Mouse (Mus musculus) spleen, adult 2 months (tissue): Measurements from ENCODE around the gene Wdr64. TPM values are rescaled to one million over a fixed set of nuclear protein-coding genes. Genes with fewer than 3 reads are reported as not detected.
A peak's percentile ranks its signal among the peaks of the same experiment; 100 is the strongest.

ENCODE experiments used
- DNase-seq, 2 experiments: peaks; one replicate each; pipeline versions ENCODE4 v3.0.0 to v3.0.0-alpha.2; 2012 to 2021; ENCODE audit warnings: low spot score in 2 of 2, low read depth in 1 of 2
- H3K27ac ChIP-seq: fragments of 200-500 bp; 2 replicates; pipeline ENCODE4 v1.5.1; 2012; ENCODE audit warnings: low read length, inconsistent platforms; ENCODE audit not compliant: insufficient read depth
- H3K27me3 ChIP-seq: fragments of 200-500 bp; 2 replicates; pipeline ENCODE4 v1.6.1; 2012; ENCODE audit warnings: mild to moderate bottlenecking, moderate library complexity, low read length, inconsistent platforms; ENCODE audit not compliant: control insufficient read depth, insufficient read depth
- H3K36me3 ChIP-seq: fragments of 200-500 bp; 2 replicates; pipeline ENCODE4 v1.6.1; 2012; ENCODE audit warnings: mild to moderate bottlenecking, low read length, inconsistent platforms; ENCODE audit not compliant: control insufficient read depth, insufficient read depth
- H3K4me1 ChIP-seq: fragments of 200-500 bp; 2 replicates; pipeline ENCODE4 v1.6.1; 2011; ENCODE audit warnings: inconsistent platforms; ENCODE audit not compliant: control insufficient read depth, insufficient read depth, insufficient read length
- H3K4me3 ChIP-seq: fragments of 200-500 bp; 2 replicates; pipeline ENCODE4 v1.5.1; 2011; ENCODE audit warnings: mild to moderate bottlenecking, inconsistent platforms; ENCODE audit not compliant: insufficient read depth, insufficient read length; ENCODE audit errors: extremely low read depth
- CTCF ChIP-seq: fragments of 200-500 bp; IDR thresholded peaks from 2 replicates; pipeline ENCODE4 v1.5.1; 2011; ENCODE audit warnings: mild to moderate bottlenecking, inconsistent platforms; ENCODE audit not compliant: insufficient read depth, insufficient read length, insufficient replicate concordance; ENCODE audit errors: extremely low read depth
- POLR2A ChIP-seq: fragments of 200-500 bp; IDR thresholded peaks from 2 replicates; pipeline ENCODE4 v1.6.1; 2011; ENCODE audit warnings: low read depth, low read length, inconsistent platforms
- WGBS: fragments of 180-500 bp; shearing (Covaris S2); methylation state at CpG from one replicate; pipeline ENCODE4 v1.1.7; 2018; 5-methylcytosine and 5-hydroxymethylcytosine counted together
- polyA plus RNA-seq: library from polyadenylated mRNA; depleted of rRNA; stranded (reverse); fragments of >200 nt; gene quantifications from 2 replicates; pipeline ENCODE4 v1.2.3, GENCODE M21; 2012

Wdr64 gene
- polyA plus RNA-seq, 1 experiment, result not detected

- no peaks in the 10 kb centered on the region for H3K27me3 ChIP-seq
- WGBS, result 74% methylated on average over 7 of the region's 7 CpGs
- H3K36me3 ChIP-seq, result no peaks in the 10 kb centered on the region
- DNase-seq, result no peak
- H3K27ac ChIP-seq, result no peak overlapping the region
- no peaks in the 10 kb centered on the region for H3K4me1 ChIP-seq
- no peak overlapping the region for H3K4me3 ChIP-seq
- no peak for TF ChIP-seq CTCF
- TF ChIP-seq POLR2A, result no peak
These were observed 24.6 kb upstream of the Wdr64 start for GRCm38 (mm10) chr1:175673563-175674325.

DNA sequence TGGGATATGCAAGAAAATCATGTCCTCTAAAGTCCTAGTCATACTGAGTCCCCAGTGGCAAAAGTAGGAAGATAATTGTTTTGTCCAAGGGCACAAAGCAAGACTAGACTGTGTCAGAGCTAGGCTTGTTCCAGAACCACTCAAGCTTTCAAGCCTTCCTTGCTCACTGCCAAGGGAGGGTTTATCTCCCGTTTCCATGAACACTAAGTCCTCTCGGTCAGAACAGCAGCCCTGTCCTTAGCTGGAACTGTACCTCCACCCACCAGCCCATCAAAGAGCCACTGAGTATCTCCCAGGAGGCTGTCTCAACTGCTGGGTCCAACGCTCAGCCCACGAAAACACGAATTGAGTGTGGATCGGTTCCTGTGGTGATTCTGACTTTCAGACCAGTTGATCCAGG is 23.3 kb upstream of the Wdr64 start:
- Histone ChIP-seq H3K27me3 (no peaks in the 10 kb centered on the region), H3K4me3 (no peak overlapping the region), H3K27ac (no peak overlapping the region), H3K36me3 (no peaks in the 10 kb centered on the region), H3K4me1 (no peaks in the 10 kb centered on the region)
- TF ChIP-seq POLR2A, result no peak
- TF ChIP-seq CTCF, result no peak
- no peak for DNase-seq
- WGBS, result 85% methylated on average over 6 of the region's 6 CpGs

GRCm38 (mm10) chr1:175677459-175677858 is 20.9 kb upstream of the Wdr64 start:
- 82% methylated on average over 6 of the region's 6 CpGs for WGBS
- Histone ChIP-seq H3K27me3 (no peaks in the 10 kb centered on the region), H3K4me3 (no peak overlapping the region), H3K4me1 (no peaks in the 10 kb centered on the region), H3K36me3 (no peaks in the 10 kb centered on the region), H3K27ac (no peak overlapping the region)
- TF ChIP-seq POLR2A (no peak), CTCF (no peak)
- no peak for DNase-seq

GRCm38 (mm10) chr1:175680995-175681394 is 17.4 kb upstream of the Wdr64 start:
- H3K27me3 ChIP-seq, result no peaks in the 10 kb centered on the region
- H3K4me3 ChIP-seq, result no peak overlapping the region
- H3K27ac ChIP-seq, result no peak overlapping the region
- DNase-seq, result no peak
- H3K4me1 ChIP-seq, result no peaks in the 10 kb centered on the region
- peaks cover under 1% of the 10 kb centered on the region; the same call in 1 of the 2 replicates for H3K36me3 ChIP-seq
- TF ChIP-seq CTCF (no peak), POLR2A (no peak)
- 72% methylated on average over 6 of the region's 6 CpGs for WGBS

GRCm38 (mm10) chr1:175691686-175692245 is 6.6 kb upstream of the Wdr64 start:
- TF ChIP-seq POLR2A, result no peak
- WGBS, result 4% methylated on average over 22 of the region's 22 CpGs
- peak overlapping the region; percentile 95 for H3K4me3 ChIP-seq

DNA sequence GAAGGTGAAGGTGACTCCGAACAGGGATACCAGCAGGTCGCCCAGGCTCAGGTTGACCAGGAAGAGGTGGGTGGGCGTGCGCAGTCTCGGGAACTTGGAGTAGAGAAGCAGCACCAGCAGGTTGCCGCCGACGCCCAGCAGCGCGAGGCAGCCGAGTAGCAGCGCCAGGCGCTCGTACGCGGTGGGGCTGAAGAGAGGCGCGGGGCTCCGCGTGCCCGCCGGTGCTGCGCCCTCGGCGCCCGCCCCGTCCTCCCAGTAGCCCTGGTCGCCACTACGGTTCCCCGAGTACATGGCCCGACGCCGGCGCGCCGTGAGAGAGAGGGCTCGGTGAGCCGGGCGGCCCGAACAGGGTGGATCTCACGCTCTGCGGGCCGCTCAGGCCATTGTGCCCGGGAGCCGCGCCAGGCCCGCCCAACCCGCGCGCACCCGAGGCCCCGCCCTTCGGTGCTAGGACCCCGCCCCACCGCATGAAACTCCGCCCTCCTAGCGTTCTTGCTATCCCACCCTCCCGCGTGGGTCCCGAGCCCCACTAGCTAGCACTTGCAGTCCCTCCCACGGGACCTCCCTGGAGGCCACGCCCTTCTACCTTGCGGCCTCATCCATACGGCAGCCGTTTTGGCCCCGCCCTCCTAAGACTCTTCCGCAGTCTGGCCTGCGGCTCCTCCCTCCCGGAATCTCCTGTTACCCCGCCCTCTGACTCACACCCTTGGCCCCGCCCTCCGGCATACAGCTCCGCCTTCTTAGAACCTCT is 6.0 kb upstream of the Wdr64 start, which contains the start of the genes Opn3 and Chml:
Gene Opn3 (minus strand): TSS at position 531 of the 751 bp plus-strand sequence.
Gene Chml (minus strand): TSS at position 656 of the 751 bp plus-strand sequence.
- H3K36me3 ChIP-seq, result peaks cover 4% of the 10 kb centered on the region; the same call in 1 of the 2 replicates
- under 1% methylated on average over 72 of the region's 73 CpGs for WGBS
- H3K27me3 ChIP-seq, result no peaks in the 10 kb centered on the region
- peak within 1 kb of the TSS; percentile 95 for H3K4me3 ChIP-seq
- H3K4me1 ChIP-seq, result peaks cover 5% of the 10 kb centered on the region; the same call in 1 of the 2 replicates
- TF ChIP-seq POLR2A (peak; percentile 85), CTCF (peak; percentile 2; the same call in 1 of the 2 replicates)
- peak within 1 kb of the TSS; percentile 77 for H3K27ac ChIP-seq
- DNase-seq, result peak; percentile 99 to 100

More at GRCm38 (mm10) chr1:175691686-175692245, 6.6 kb upstream of the Wdr64 start:
- Histone ChIP-seq H3K4me1 (peaks cover 5% of the 10 kb centered on the region; the same call in 1 of the 2 replicates), H3K36me3 (peaks cover 4% of the 10 kb centered on the region; the same call in 1 of the 2 replicates), H3K27me3 (no peaks in the 10 kb centered on the region), H3K27ac (peak overlapping the region; percentile 77)
- no peak for DNase-seq
